Mouse (Mus musculus) retina, postnatal 7 days (tissue): ENCODE results near the gene Rplp0.

Experiments used
- DNase-seq: peaks from one replicate; pipeline ENCODE4 v3.0.0-alpha.2; 2012; ENCODE audit warnings: low read depth, low spot score

Gene Rplp0

DNA sequence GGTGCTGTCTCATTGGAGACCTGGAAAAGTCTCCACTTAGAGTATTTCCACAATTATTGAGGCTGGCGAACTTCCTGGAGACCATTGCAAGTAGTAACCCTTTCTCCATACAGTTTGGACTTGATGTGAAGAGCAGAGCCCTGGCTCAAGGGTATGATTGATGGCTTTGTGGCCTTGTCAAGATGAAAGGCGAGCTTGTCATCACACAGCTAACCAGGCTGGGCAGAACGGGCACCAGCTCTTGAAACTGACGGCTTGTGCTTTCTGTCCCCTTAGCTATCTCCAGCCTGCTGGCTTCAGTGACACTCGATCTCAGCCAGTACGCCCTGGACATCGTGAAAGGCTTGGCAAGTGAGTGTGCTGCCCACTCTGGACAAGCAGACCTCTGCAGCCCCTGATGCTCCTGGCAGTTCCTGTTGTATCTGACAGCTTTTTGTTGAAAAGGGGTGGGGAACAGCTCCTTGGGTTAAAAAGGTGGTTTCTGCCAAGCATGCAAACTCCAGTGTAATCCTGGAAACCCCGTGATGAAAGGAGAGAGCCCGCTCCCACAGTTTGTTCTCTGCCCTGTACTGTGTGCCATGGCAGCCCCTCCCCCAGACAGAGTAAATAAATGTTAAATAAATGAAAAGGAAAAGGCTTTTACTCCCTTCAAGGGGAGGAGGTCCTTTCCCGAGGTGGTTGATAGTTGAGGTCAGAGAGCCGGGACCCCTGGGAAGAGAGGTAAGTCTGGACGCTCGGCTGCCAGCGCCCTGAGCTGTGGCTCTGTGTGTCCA is 21.1 kb downstream of the Rplp0 start:
- DNase-seq = no peak

DNA sequence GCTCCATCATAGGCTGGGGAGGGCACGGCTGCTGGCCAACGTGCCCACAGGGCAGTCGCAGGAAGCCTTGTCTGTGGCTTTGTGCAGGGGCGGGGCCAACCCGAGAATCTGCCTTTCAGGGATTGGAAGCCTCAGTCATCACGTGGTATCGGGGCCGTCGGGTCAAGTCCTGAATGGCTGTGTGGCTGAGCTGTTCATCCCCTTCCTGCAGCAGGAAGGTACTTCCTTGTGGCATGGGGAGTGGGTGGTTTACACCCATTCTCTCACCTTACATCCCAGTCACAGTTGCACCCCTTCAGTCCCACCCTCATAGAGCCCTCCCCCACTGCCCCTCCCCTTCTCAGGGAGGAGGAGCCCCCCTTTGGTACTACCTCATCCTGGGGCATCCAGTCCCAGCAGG is 22.4 kb downstream of the Rplp0 start:
- no peak for DNase-seq

GRCm38 (mm10) chr5:115585616-115586015 is 26.3 kb downstream of the Rplp0 start:
- no peak for DNase-seq

DNA sequence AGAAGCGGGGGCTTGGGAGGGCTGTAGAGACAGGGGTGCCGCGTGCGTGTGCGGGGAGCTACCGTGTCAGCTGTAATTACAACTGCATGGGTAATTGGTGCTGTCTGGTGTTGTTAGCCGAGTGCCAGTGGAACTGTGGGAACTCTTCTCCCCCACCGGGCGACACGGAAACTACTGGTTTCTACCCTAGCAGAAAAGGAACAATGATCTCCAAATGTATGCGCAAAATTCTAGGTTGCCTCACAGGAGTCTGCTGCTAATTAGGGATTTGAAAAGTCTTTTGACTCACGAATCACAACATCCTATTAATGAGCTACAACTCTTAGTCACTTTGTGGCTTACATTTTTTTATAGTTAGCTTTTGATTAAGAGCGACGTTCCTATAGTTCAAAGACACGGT is 26.9 kb downstream of the Rplp0 start:
- no peak for DNase-seq

GRCm38 (mm10) chr5:115586780-115587179 is 27.5 kb downstream of the Rplp0 start:
- DNase-seq = no peak

- no peak for DNase-seq
These were observed 31.8 kb downstream of the Rplp0 start for GRCm38 (mm10) chr5:115591028-115591427.

- no peak for DNase-seq
These were observed 32.2 kb downstream of the Rplp0 start for GRCm38 (mm10) chr5:115591506-115591905.

DNA sequence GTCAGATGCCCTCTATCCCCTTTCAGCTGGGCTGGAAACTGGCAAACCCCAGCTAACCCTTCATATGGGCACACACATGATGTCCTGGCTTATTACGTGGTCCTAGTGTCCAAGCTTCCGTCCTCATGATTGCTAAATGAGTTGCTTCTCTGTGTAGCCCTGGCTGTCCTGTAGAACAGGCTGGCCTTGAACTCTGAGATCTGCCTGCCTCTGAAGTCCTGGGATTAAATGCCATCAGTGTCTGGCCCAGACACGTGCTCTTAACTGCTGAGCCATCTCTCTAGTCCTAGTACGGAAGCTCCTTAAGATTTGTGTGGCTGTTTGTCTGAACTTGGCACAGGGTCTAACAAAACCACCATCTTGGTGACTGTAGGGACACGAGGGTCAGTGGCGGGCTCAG is 44.3 kb downstream of the Rplp0 start:
- no peak for DNase-seq

- no peak for DNase-seq
These were observed 52.3 kb downstream of the Rplp0 start for GRCm38 (mm10) chr5:115611566-115611965.
